Mouse (Mus musculus): ENCODE results near the gene Dnajc7. TPM values are rescaled to one million over a fixed set of nuclear protein-coding genes. Genes with fewer than 3 reads are reported as not detected.
"Not testable (repeated sequence)": the region's sequence is repeated elsewhere in the genome, so short reads cannot be mapped to it uniquely, and the experiment has no call there.

The Dnajc7 gene
- total RNA-seq, 2 experiments from 2014 or later = 231 to 258 TPM

DNA sequence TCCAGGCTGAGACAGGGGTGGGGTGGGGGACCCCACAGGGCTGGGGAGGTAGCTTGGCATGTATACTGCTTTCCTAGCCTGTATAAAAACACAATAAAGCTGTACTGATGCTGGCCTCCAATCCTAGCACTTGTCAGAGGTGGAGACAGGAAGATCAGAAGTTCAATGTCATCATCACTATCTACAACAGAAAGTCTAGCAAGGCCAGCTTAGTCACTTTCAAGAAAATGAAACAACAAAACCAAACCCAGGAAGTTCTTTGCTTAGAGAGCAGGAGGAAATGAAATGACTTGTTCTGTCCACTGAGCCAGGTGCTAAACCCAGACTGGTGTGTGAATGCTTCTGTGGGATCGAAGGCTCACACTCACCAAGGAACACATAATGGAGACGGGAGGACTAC, 31.5 kb downstream of the Dnajc7 start:
- intact Hi-C loops (cut with DNase I) = no loop called here

GRCm38 (mm10) chr11:100585148-100585547, 34.8 kb downstream of the Dnajc7 start:
- intact Hi-C loops (cut with DNase I) = no loop called here

More for the DNA sequence above, 31.5 kb downstream of the Dnajc7 start:
- no peak for DNase-seq (ENCODE audit: low spot score in 2 of 2)

GRCm38 (mm10) chr11:100584561-100584961, 35.4 kb downstream of the Dnajc7 start:
- intact Hi-C loops (cut with DNase I) = no loop called here
- no peak for DNase-seq (ENCODE audit: low spot score in 2 of 2)

More at GRCm38 (mm10) chr11:100585148-100585547, 34.8 kb downstream of the Dnajc7 start:
- DNase-seq (ENCODE audit: low spot score in 2 of 2) = no peak

DNA sequence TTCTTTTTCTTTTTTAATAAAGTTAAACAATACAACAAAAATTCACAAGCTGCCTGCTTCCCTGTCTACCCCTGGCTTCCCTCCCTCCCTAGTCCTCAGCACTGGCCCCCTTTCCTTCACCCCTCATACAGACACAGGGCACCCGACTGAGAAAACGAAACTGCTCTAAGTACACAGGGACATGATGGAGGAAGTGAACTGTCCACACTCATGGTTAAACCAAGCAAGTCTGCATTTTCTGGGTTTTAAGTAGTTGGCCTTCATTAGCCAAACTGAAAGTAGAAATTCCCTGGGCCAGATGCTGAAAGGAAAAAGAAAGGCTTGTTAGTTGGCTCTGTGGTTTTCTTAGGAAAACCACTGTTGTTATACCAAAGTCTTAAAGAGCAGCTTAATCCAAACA, 37.1 kb downstream of the Dnajc7 start:
- no peak for DNase-seq (ENCODE audit: low spot score in 2 of 2)
- intact Hi-C loops (cut with DNase I) = no loop called here

DNA sequence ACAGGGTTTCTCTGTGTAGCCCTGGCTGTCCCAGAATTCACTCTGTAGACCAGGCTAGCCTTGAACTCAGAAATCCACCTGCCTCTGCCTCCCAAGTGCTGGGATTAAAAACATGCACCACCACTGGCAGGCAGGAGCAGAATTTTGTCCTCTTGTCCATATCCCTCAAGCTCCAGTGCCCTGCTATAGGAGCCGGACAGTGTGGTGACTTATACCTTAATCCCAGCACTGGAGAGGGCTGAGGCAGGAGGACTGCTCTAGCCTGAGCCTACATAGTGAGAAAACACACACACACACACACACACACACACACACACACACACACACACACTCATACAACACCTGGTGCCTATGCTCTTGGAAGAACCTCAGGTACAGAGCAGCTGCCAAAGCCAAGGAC, 37.6 kb downstream of the Dnajc7 start:
- DNase-seq (ENCODE audit: low spot score in 2 of 2); intact Hi-C loops (cut with DNase I): not testable (repeated sequence)

DNA sequence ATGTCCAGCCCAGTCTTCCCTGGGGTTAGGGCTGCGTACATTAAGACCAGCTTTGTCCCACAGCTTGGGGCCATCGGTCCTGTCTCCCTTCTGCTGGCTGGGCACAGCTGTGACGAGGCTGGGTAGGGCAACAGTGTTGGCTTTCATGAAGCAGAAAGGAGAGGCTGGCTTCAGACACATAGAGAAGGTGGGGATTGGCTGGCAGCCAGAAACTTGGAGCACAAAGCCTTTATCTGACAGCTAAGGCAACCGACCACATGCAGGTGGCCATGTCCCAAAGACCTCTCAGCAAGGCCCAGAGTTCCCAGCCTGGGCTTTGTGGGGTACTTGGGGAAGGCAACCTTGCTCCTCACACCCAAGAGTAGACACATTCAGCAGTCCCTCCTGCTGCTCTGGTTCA, 38.2 kb downstream of the Dnajc7 start:
- intact Hi-C loops (cut with DNase I) = no loop called here
- peak in 1 of 2 experiments; percentile 52 for DNase-seq (ENCODE audit: low spot score in 2 of 2)

GRCm38 (mm10) chr11:100580275-100580674, 39.7 kb downstream of the Dnajc7 start:
- intact Hi-C loops (cut with DNase I) = no loop called here
- no peak for DNase-seq (ENCODE audit: low spot score in 2 of 2)

DNA sequence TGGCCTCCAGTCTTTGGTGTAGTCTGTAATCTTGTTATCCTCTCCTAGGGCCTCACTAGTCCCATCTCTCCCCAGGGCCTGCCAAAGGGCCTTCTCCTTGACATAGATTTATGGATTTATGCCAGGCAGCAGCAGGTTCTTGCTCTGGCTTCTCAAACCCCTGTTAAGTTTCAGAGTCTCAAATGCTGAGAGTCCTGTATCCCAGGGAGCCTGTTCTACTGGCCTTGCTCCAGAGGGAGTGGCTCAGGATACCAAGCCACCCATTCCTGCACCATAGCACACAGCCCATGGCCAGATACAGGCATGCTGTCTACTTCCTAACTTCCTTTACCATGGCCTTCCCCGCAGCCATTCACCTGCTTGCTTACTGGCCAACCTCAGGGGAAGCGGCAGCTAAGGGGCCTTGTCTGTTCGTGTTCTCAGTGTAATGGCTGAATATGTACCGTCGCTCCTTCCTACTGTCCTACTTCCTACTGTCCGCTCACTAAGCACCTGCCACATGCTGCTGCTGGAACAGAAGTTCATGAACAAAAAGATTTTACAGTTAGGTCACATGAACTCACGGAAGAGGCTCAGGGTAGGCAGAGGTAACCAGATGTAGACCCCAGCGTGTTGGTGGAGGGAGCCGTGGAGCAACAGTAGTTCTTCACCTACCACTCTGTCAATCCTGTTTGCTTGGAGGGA, 40.7 kb downstream of the Dnajc7 start:
- intact Hi-C loops (cut with DNase I) = no loop called here
- no peak for DNase-seq (ENCODE audit: low spot score in 2 of 2)

DNA sequence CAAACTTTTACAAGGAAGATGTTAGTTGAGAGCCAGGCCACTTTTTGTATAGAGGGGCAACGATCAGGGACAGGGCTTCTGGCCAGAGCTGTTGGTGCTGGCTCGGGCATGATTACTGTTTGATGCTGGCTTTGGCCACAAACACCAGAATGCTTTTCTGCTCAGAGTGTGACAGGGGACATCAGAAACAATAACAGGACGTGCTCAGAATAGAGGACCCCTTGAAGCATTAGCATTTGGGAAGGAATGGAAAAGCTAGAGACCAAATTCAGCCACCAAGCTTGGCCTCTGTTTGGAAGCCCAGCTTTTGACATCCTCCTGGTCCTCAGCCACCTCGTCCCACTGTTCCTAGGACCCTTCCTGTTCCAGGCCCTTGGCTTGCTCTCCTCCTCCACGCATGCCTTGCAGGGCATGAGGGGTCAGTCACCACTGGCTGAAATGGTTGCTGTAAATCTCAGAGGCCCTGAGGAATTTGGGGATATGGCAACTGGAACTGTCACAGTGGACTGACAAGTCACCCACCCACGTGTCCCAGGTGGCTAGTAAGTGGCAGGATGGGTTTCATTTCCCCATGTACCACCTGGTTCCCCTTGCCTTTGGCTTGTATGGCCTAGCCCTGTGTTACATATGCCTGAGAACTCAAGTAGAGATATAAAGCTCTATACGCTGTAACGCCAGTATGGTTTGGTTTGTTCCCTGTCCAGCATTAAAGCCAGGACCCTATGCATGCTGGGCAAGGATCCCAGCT, 41.9 kb downstream of the Dnajc7 start:
- peak in 1 of 2 experiments; percentile 16 for DNase-seq (ENCODE audit: low spot score in 2 of 2)
- intact Hi-C loops (cut with DNase I) = no loop called here

DNA sequence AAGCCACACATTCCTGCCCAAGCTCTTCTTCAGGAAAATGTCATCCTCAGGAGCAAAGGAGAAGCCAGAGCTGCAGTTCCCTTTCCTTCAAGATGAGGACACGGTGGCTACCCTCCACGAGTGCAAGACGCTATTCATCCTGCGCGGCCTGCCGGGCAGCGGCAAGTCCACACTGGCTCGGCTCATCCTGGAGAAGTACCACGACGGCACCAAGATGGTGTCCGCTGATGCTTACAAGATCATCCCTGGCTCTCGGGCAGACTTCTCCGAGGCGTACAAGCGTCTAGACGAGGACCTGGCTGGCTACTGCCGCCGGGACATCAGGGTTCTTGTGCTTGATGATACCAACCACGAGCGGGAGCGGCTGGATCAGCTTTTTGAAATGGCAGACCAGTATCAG, 43.7 kb downstream of the Dnajc7 start:
- intact Hi-C loops (cut with DNase I) = no loop called here
- no peak for DNase-seq (ENCODE audit: low spot score in 2 of 2)

- DNase-seq (ENCODE audit: low spot score in 2 of 2) = peak in 1 of 2 experiments; percentile 58
- intact Hi-C loops (cut with DNase I) = no loop called here
Measured at GRCm38 (mm10) chr11:100575484-100575855, 44.5 kb downstream of the Dnajc7 start.

DNA sequence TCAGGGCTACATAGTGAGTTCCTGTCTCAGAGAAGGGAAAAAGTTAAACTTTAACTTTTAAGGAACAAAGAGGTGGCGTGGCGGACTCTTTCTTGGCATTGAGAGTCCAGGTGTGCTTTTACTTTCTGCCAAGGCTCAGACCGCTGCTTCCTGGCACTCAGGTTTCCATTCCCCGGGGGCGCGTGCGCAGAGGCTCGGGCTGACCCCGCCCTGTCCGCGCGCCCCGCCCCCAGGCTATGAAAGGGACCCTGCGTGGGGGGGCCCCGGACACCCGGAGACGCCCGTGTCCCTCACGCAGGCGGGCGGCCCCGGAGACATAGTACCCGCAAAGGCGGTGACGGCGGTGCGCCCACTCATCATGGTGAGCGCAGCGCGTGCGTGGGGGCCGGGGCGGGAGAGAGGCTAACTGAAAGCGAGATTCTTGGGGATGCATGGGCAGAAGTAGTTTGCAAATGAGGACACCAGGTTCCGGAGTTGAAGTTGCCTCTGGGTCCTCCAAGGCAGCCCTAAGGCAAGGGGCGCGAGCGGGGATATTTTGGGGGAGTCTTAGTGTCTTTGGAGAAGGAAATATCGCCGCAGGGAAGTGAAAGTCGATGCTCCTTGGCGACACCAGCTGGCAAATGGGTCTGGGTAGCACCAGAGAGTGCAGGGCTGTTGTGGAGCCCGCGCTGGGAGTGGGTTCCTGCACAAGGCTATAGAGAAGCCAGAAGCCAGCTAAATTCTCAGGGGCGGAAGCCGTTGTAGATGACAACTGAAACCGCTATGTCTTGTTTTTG, 45.1 kb downstream of the Dnajc7 start, which contains the start of gene Cnp:
Cnp (plus strand) TSS at position 197 of the 776 bp plus-strand sequence.
- peak; percentile 61 to 69 for DNase-seq (ENCODE audit: low spot score in 2 of 2)
- intact Hi-C loops (cut with DNase I) = loop anchor here (5.0 kb wide), 1 partner anchor 382 kb away; no protein-coding TSS in a partner anchor

DNA sequence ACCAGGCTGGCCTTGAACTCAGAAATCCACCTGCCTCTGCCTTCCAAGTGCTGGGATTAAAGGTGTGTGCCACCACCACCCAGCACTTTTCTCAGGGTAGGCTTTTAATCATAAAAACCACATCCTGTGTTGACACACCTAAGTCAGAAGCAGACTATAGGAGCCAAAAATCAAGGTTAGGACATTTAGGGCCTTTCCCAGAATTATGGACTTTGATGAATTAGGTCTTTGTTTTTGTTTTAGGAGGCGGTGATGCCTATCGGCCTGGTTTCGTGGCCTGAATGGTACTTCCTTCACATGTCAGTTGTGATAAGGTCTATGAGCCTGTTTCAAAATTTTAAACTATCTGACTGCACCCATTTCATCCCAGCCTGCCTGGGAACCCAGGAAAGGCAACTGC, 45.8 kb downstream of the Dnajc7 start:
- intact Hi-C loops (cut with DNase I) = loop anchor here (5.0 kb wide), 1 partner anchor 383 kb away; no protein-coding TSS in a partner anchor
- no peak for DNase-seq (ENCODE audit: low spot score in 2 of 2)

DNA sequence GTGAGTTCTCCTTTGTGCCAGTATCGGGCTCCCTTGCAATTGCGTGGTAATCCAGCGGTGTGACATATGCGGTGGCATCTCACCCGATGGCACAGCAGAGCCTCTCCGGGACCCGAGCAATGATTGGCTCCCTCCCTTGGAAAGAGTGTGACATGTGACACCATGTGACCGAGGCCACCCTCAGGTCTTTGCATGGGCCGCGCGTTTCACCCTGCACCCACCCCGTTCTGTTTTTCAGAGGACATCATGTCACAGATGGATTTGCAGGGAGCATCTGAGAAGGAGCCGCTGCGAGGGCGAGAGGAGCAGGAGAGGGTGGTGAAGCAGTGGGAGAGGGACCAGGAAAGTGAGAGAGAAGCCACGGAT, 48.8 kb downstream of the Dnajc7 start:
- DNase-seq (ENCODE audit: low spot score in 2 of 2) = peak; percentile 42 to 55
- intact Hi-C loops (cut with DNase I) = loop anchor here (2.0 to 5.0 kb wide), 6 partner anchors 40 to 386 kb away; partner anchors contain the start of gene Nkiras2

GRCm38 (mm10) chr11:100570430-100571201, 49.4 kb downstream of the Dnajc7 start:
- peak; percentile 80 to 86 for DNase-seq (ENCODE audit: low spot score in 2 of 2)
- intact Hi-C loops (cut with DNase I) = loop anchor here (2.0 to 5.0 kb wide), 6 partner anchors 40 to 387 kb away; partner anchors contain the start of gene Nkiras2

DNA sequence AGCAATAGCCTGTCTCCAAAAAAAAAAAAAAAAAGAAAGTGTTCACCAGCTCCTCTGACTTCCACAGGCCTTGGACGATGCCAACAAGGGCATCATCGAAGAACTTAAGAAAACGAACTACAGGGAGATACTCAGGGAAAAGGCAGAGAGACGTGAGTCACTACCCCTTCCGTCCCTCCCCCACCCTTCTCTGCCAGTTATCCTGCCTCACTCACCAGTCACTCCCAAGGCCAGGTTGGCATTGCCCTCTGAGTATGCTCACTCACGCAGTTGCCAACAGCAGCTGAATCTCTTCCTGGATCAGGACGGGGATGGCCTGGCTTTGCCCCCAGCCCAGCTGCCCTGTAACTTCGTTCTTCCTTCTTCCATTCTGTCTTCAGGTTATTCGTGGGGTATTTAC, 50.2 kb downstream of the Dnajc7 start:
- intact Hi-C loops (cut with DNase I) = loop anchor here (2.0 to 5.0 kb wide), 6 partner anchors 41 to 388 kb away; partner anchors contain the start of gene Nkiras2
- DNase-seq (ENCODE audit: low spot score in 2 of 2) = no peak

GRCm38 (mm10) chr11:100568692-100569091, 51.3 kb downstream of the Dnajc7 start:
- intact Hi-C loops (cut with DNase I) = no loop called here
- DNase-seq (ENCODE audit: low spot score in 2 of 2) = no peak

DNA sequence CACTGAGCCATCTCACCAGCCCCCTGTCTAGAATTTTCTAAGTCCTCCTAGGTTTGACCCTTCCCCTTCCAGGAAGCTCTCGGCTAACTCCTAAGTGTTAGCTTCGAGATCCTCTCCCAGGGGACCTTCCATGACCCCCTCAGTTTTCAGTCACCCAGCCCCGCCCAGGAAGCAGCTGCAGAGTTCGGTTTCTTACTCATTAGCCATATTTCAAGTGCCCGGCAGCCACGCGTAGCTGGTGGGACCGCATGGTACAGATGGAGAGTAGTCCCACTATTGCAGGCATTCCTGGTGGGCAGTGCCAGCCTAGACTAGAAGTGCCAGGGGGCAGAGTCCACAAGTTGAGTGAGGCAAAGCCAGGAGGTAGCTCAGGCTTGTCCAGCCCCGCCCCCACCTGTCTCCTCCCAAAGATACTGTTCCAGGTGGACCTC, 52.1 kb downstream of the Dnajc7 start:
- intact Hi-C loops (cut with DNase I) = no loop called here

GRCm38 (mm10) chr11:100567229-100567628, 52.7 kb downstream of the Dnajc7 start:
- intact Hi-C loops (cut with DNase I) = no loop called here
- no peak for DNase-seq (ENCODE audit: low spot score in 2 of 2)

More for the DNA sequence above, 52.1 kb downstream of the Dnajc7 start:
- DNase-seq (ENCODE audit: low spot score in 2 of 2) = no peak

All from left cerebral cortex, postnatal 25 days (tissue).